19 mouse cellular contexts compared by ENCODE assay signal in the genomic region with DNA sequence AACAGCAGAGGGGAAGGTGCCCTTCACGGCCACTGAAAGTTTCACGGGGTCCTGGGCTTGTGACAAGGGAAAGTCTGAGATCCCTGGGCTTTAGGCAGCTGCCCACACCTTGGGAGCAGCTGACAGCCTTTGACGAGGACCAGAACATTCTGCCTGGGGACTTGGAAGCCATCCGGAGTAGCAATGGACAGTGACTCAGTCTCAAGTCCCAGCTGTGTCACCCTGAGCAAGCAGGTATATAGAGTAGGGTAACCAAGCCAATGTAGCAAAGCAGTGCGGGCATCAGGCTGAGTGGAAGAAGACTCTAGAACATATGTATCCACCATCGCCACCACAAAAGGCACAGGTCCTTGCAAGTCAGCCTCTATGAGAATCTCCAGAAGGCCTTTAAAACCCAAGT. TPM values are rescaled to one million over a fixed set of nuclear protein-coding genes. Genes with fewer than 3 reads are reported as not detected.
DNase-seq lines count a peak whose midpoint lies in the region; ATAC-seq and TF ChIP-seq lines count a peak whose summit lies in the region.
"Had no signal": no experiment of that assay in that cellular context is flagged by ENCODE, and none has a peak within 500 bp of the region (broad histone marks: within the 10 kb centered on the region; RNA-seq: fewer than 3 reads in every experiment).

No protein-coding gene starts in this region.

- no peaks in the 10 kb centered on the region for H3K36me3 ChIP-seq in kidney, embryonic 15.5 days
- H3K36me3 ChIP-seq in kidney, adult 2 months (ENCODE audit: control insufficient read depth, insufficient read depth, low read length) = no peaks in the 10 kb centered on the region
- no peaks in the 10 kb centered on the region for H3K36me3 ChIP-seq in forebrain, postnatal 0 days (ENCODE audit: insufficient read depth)
- H3K36me3 ChIP-seq in midbrain, embryonic 11.5 days (ENCODE audit: control insufficient read depth, insufficient read depth, low read length) = no peaks in the 10 kb centered on the region
- no peaks in the 10 kb centered on the region for H3K36me3 ChIP-seq in neural tube, embryonic 15.5 days
- H3K36me3 ChIP-seq: heart, embryonic 15.5 days; liver, embryonic 12.5 days had no signal

- TF ChIP-seq CTCF in kidney, adult 2 months (conservative IDR thresholded peaks at IDR 0.05; ENCODE audit: insufficient read depth, insufficient read length, low read depth, low read length) = no peak
- no peak for TF ChIP-seq CTCF in forebrain, postnatal 0 days (IDR thresholded peaks at IDR 0.05; ENCODE audit: low read depth)

- H3K27me3 ChIP-seq in kidney, embryonic 15.5 days = peaks cover 45% of the 10 kb centered on the region
- H3K27me3 ChIP-seq in kidney, adult 2 months (replicated peaks; ENCODE audit: control insufficient read depth, insufficient read depth, low read length) = no peaks in the 10 kb centered on the region
- H3K27me3 ChIP-seq in forebrain, postnatal 0 days (ENCODE audit: insufficient read depth, low read length) = no peaks in the 10 kb centered on the region
- no peaks in the 10 kb centered on the region for H3K27me3 ChIP-seq in midbrain, embryonic 11.5 days (ENCODE audit: control insufficient read depth, insufficient read depth, low read length)
- H3K27me3 ChIP-seq in neural tube, embryonic 15.5 days (replicated peaks) = no peaks in the 10 kb centered on the region

- peaks cover 38% of the 10 kb centered on the region for H3K4me1 ChIP-seq in kidney, embryonic 15.5 days
- no peaks in the 10 kb centered on the region for H3K4me1 ChIP-seq in kidney, adult 2 months (ENCODE audit: control insufficient read depth, insufficient read depth, low read length)
- peaks cover 16% of the 10 kb centered on the region for H3K4me1 ChIP-seq in forebrain, postnatal 0 days (ENCODE audit: insufficient read depth)
- H3K4me1 ChIP-seq in midbrain, embryonic 11.5 days (ENCODE audit: control insufficient read depth, insufficient read depth, low read length) = peaks cover 9% of the 10 kb centered on the region
- H3K4me1 ChIP-seq in neural tube, embryonic 15.5 days = peaks cover 38% of the 10 kb centered on the region
- H3K4me1 ChIP-seq: heart, embryonic 15.5 days; liver, embryonic 12.5 days had no signal

- 0 out of 2 replicates have a peak overlapping the region, but pooled peaks have one; percentile 0 for H3K27ac ChIP-seq in kidney, embryonic 15.5 days
- H3K27ac ChIP-seq in kidney, adult 2 months (ENCODE audit: insufficient read depth, low read depth, low read length) = no peak overlapping the region
- H3K27ac ChIP-seq in forebrain, postnatal 0 days (ENCODE audit: low read depth, low read length) = peak overlapping the region; percentile 74
- H3K27ac ChIP-seq in midbrain, embryonic 11.5 days (ENCODE audit: low read depth, low read length) = no peak overlapping the region
- peak overlapping the region; percentile 83 for H3K27ac ChIP-seq in neural tube, embryonic 15.5 days (replicated peaks)
- H3K27ac ChIP-seq: heart, embryonic 15.5 days; left cerebral cortex, adult 2 months; liver, embryonic 12.5 days; macrophage had no signal

- WGBS in kidney, embryonic 15.5 days = 35% methylated on average over 6 of the region's 6 CpGs
- WGBS in kidney, adult 2 months = 53% methylated on average over 6 of the region's 6 CpGs
- 61% methylated on average over 6 of the region's 6 CpGs for WGBS in forebrain, postnatal 0 days
- 79% methylated on average over 6 of the region's 6 CpGs for WGBS in midbrain, embryonic 11.5 days
- WGBS in neural tube, embryonic 15.5 days = 44% methylated on average over 6 of the region's 6 CpGs

- intact Hi-C loops in heart, postnatal 36 days (cut with DNase I) = no loop called here

- no peak overlapping the region for H3K4me3 ChIP-seq in kidney, embryonic 15.5 days (replicated peaks)
- no peak overlapping the region for H3K4me3 ChIP-seq in kidney, adult 2 months (ENCODE audit: insufficient read depth, low read depth, low read length)
- H3K4me3 ChIP-seq in forebrain, postnatal 0 days (ENCODE audit: low read depth, low read length) = no peak overlapping the region
- no peak overlapping the region for H3K4me3 ChIP-seq in midbrain, embryonic 11.5 days (ENCODE audit: low read depth, low read length)
- H3K4me3 ChIP-seq in neural tube, embryonic 15.5 days (replicated peaks) = no peak overlapping the region
- H3K4me3 ChIP-seq: heart, embryonic 15.5 days; left cerebral cortex, adult 2 months; liver, embryonic 12.5 days had no signal

- no peak for DNase-seq in kidney, adult 2 months
- DNase-seq in forebrain, postnatal 0 days = no peak
- DNase-seq in midbrain, embryonic 11.5 days (ENCODE audit: low spot score, missing footprints) = peak; percentile 82
- no peak for DNase-seq in lung, postnatal 4 days
- DNase-seq in heart, postnatal 36 days = no peak
- DNase-seq: cerebellum, adult 8-10 months; heart, adult 18-20 months; lung, embryonic 14.5 days had no signal

- no peak for TF ChIP-seq POLR2A in kidney, adult 2 months (IDR thresholded peaks at IDR 0.05; ENCODE audit: low read depth, low read length)

- no peak overlapping the region for H3K9ac ChIP-seq in kidney, embryonic 15.5 days
- H3K9ac ChIP-seq in forebrain, postnatal 0 days = no peak overlapping the region
- no peak overlapping the region for H3K9ac ChIP-seq in midbrain, embryonic 11.5 days (ENCODE audit: low read length)
- H3K9ac ChIP-seq in neural tube, embryonic 15.5 days (replicated peaks) = no peak overlapping the region; the same call in 1 of the 2 replicates
- H3K9ac ChIP-seq: heart, embryonic 15.5 days; liver, embryonic 12.5 days; lung, embryonic 14.5 days had no signal

- no peak for ATAC-seq in kidney, embryonic 15.5 days (replicated peaks; ENCODE audit: low FRiP score)
- no peak for ATAC-seq in forebrain, postnatal 0 days
- ATAC-seq in midbrain, embryonic 11.5 days (ENCODE audit: low FRiP score) = no peak
- ATAC-seq in neural tube, embryonic 15.5 days (ENCODE audit: low FRiP score) = no peak
- ATAC-seq: activated CD4-positive, CD25-positive, alpha-beta regulatory T cell, adult 4 months; liver, embryonic 12.5 days; Patski had no signal

- H3K9me3 ChIP-seq in kidney, embryonic 15.5 days (replicated peaks) = no peaks in the 10 kb centered on the region
- H3K9me3 ChIP-seq in forebrain, postnatal 0 days (ENCODE audit: low read length) = no peaks in the 10 kb centered on the region
- no peaks in the 10 kb centered on the region for H3K9me3 ChIP-seq in midbrain, embryonic 11.5 days (ENCODE audit: control insufficient read depth, low read length)
- no peaks in the 10 kb centered on the region for H3K9me3 ChIP-seq in neural tube, embryonic 15.5 days (replicated peaks)
- H3K9me3 ChIP-seq: heart, embryonic 15.5 days; liver, embryonic 12.5 days had no signal

- H3K4me2 ChIP-seq in kidney, embryonic 15.5 days = no peak overlapping the region
- no peak overlapping the region for H3K4me2 ChIP-seq in forebrain, postnatal 0 days (ENCODE audit: low read depth)
- H3K4me2 ChIP-seq in midbrain, embryonic 11.5 days = no peak overlapping the region
- H3K4me2 ChIP-seq in neural tube, embryonic 15.5 days = no peak overlapping the region
- H3K4me2 ChIP-seq: heart, embryonic 15.5 days; liver, embryonic 12.5 days; lung, embryonic 14.5 days had no signal

RNA-seq across cellular contexts. Expression of gene Elfn2, which starts 18.6 kb away (rescaled TPM):
- polyA plus RNA-seq in kidney, embryonic 15.5 days (2015; fragmentation: Nextera tagmentation; extraction: Ambion mirVana) = 0.04 TPM in 1 of 2 replicates, not detected in the other
- 0.03 and 0.04 TPM in 2 replicates for polyA plus RNA-seq in kidney, adult 2 months (2012; rRNA removed)
- total RNA-seq in forebrain, postnatal 0 days (2014; rRNA removed) = 33.9 and 51.6 TPM in 2 replicates
- polyA plus RNA-seq in forebrain, postnatal 0 days (2015; fragmentation: Nextera tagmentation; extraction: Ambion mirVana) = 8.1 and 10.1 TPM in 2 replicates
- polyA plus RNA-seq in midbrain, embryonic 11.5 days (2014; fragmentation: Nextera tagmentation; extraction: Ambion mirVana) = 0.18 TPM in 2 replicates
- polyA plus RNA-seq in neural tube, embryonic 15.5 days (2015; fragmentation: Nextera tagmentation; extraction: Ambion mirVana) = 9.8 and 10.6 TPM in 2 replicates
- total RNA-seq in heart, postnatal 36 days (2021) = 1 to 10 TPM in 1 of 2 experiments, under 1 TPM in 1; 0.75 to 1.5 TPM
- total RNA-seq: monocyte, adult 5-6 weeks had no signal
- polyA plus RNA-seq: activated CD4-positive, CD25-positive, alpha-beta regulatory T cell, adult 4 months; C2C12; limb, embryonic 11.5 days; liver, embryonic 12.5 days; macrophage had no signal

RNA-seq across cellular contexts. Expression of gene Mfng, which starts 36.1 kb away (rescaled TPM):
- polyA plus RNA-seq in kidney, embryonic 15.5 days (2015; fragmentation: Nextera tagmentation; extraction: Ambion mirVana) = 25.4 and 25.6 TPM in 2 replicates
- polyA plus RNA-seq in kidney, adult 2 months (2012; rRNA removed) = 15.7 and 16.6 TPM in 2 replicates
- total RNA-seq in forebrain, postnatal 0 days (2014; rRNA removed) = 6.4 and 11.4 TPM in 2 replicates
- 16.0 and 16.8 TPM in 2 replicates for polyA plus RNA-seq in forebrain, postnatal 0 days (2015; fragmentation: Nextera tagmentation; extraction: Ambion mirVana)
- polyA plus RNA-seq in midbrain, embryonic 11.5 days (2014; fragmentation: Nextera tagmentation; extraction: Ambion mirVana) = 57.2 and 61.8 TPM in 2 replicates
- 14.5 and 22.6 TPM in 2 replicates for polyA plus RNA-seq in neural tube, embryonic 15.5 days (2015; fragmentation: Nextera tagmentation; extraction: Ambion mirVana)
- 10 to 100 TPM; 11.2 to 11.8 TPM for total RNA-seq in heart, postnatal 36 days (2021)
- polyA plus RNA-seq: C2C12, Patski had no signal

Comparison
In these comparisons a context has a peak if more than half of its experiments do, and no peak if none do; other contexts are left out.
1. H3K27ac ChIP-seq: peak in kidney, embryonic 15.5 days (single experiment), forebrain, postnatal 0 days (single experiment) and neural tube, embryonic 15.5 days (single experiment); none in kidney, adult 2 months (single experiment) and midbrain, embryonic 11.5 days (single experiment).